Mouse (Mus musculus) forebrain, postnatal 0 days (tissue): ENCODE measurements around the gene Lypla2. TPM values are rescaled to one million over a fixed set of nuclear protein-coding genes. Genes with fewer than 3 reads are reported as not detected.

Experiments
- ATAC-seq: fragments of 200-750 bp; cut with Nextera tagmentation; 2 replicates; pipeline ENCODE4 v1.8.0; 2017; ENCODE audit warnings: mild to moderate bottlenecking, moderate library complexity
- DNase-seq: peaks from one replicate; pipeline ENCODE4 v3.0.0-alpha.2; 2015
- H3K27ac ChIP-seq: fragments of 300-500 bp; sonication (generic); 2 replicates; pipeline ENCODE4 v1.5.1; 2014; ENCODE audit warnings: low read depth, mild to moderate bottlenecking, antibody characterized with exemption, low read length, moderate library complexity, mixed read lengths
- H3K27me3 ChIP-seq: fragments of 300-500 bp; sonication (generic); 2 replicates; pipeline ENCODE4 v1.6.1; 2014; ENCODE audit warnings: mild to moderate bottlenecking, low read length, mixed read lengths; ENCODE audit not compliant: insufficient read depth
- H3K36me3 ChIP-seq: fragments of 300-500 bp; sonication (generic); 2 replicates; pipeline ENCODE4 v1.6.1; 2014; ENCODE audit warnings: mild to moderate bottlenecking, moderate library complexity; ENCODE audit not compliant: insufficient read depth
- H3K4me1 ChIP-seq: fragments of 300-500 bp; sonication (generic); 2 replicates; pipeline ENCODE4 v1.6.1; 2014; ENCODE audit warnings: antibody characterized with exemption; ENCODE audit not compliant: insufficient read depth
- H3K4me2 ChIP-seq: fragments of 300-500 bp; sonication (generic); 2 replicates; pipeline ENCODE4 v1.6.1; 2014; ENCODE audit warnings: low read depth, mild to moderate bottlenecking, moderate library complexity
- H3K4me3 ChIP-seq: fragments of 300-500 bp; sonication (generic); 2 replicates; pipeline ENCODE4 v1.5.1; 2014; ENCODE audit warnings: low read depth, low read length, mixed read lengths
- H3K9ac ChIP-seq: fragments of 300-500 bp; sonication (generic); 2 replicates; pipeline ENCODE4 v1.6.1; 2014; ENCODE audit warnings: mild to moderate bottlenecking
- H3K9me3 ChIP-seq: fragments of 300-500 bp; sonication (generic); 2 replicates; pipeline ENCODE4 v1.6.1; 2016; ENCODE audit warnings: low read length
- CTCF ChIP-seq: sonication (generic); IDR thresholded peaks from 2 replicates; pipeline ENCODE4 v1.5.1; 2016; ENCODE audit warnings: antibody characterized with exemption, control low read depth, low read depth
- WGBS: fragments of 180-500 bp; shearing (Covaris S2); extraction: QIAGEN DNeasy Blood & Tissue Kit; methylation state at CpG from one replicate; pipeline ENCODE4 v1.1.7; 2014; 5-methylcytosine and 5-hydroxymethylcytosine counted together
- polyA plus RNA-seq: library from polyadenylated mRNA; unstranded; fragments of >200 nt; fragmentation: Nextera tagmentation; extraction: Ambion mirVana; gene quantifications from 2 replicates; pipeline ENCODE4 v1.2.1, GENCODE M21; 2015
- total RNA-seq: library from RNA; depleted of rRNA; stranded (reverse); fragments of >200 nt; gene quantifications from 2 replicates; pipeline ENCODE4 v1.2.3, GENCODE M21; 2014

Gene Lypla2
- total and polyA plus RNA-seq, 2 experiments from 2014 or later = 136 to 201 TPM

DNA sequence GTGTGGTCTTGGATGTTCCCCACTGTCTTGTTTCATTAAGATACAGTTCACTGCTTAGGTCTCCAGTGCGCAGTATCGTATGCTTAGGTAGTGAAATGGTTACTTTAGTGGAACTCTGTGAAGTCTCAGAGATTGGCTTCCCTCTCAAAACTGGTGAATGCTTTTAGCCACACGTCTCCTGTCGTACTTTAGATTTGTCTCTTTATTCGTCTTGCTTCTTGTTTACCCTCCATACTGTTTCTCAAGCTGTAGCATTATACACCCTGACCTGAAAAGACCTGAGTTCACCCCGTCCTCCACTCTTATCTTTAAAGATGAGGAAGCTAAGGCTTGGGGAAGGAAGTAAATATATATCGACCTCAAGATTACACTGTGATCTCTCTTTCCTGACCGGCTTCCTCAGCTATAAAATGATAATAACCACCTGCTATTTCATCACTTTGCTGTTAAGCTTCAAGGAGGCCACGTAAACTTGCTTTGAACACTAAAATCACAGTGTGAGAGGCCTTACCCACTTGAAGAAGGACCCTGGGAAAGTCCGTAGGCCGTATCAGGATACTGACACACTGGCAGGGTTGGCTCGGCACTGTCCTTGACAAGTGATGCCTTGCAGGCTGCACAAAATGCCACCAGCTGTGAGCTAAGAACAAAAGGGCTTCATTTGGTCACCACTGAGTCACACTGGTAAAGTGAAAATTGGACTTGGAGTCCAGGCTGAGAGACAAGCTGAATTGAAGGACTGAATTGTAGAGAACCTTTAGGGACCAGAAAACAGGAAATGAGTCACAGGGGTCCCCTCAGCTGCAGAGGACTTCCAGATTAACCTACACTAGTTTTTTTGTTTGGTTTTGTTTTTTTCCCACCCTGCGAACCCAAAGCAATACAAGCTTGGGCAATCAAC lies 735 bp upstream of the Lypla2 start:
- H3K9me3 ChIP-seq = no peaks in the 10 kb centered on the region
- no peaks in the 10 kb centered on the region for H3K27me3 ChIP-seq
- peak overlapping the region; percentile 88 for H3K4me3 ChIP-seq
- ATAC-seq (peak; percentile 11; the same call in 1 of the 2 replicates), DNase-seq (no peak)
- H3K4me1 ChIP-seq = peaks cover 9% of the 10 kb centered on the region; the same call in 1 of the 2 replicates
- H3K9ac ChIP-seq = peak overlapping the region; percentile 94
- peaks cover 50% of the 10 kb centered on the region for H3K36me3 ChIP-seq
- peak overlapping the region; percentile 90 for H3K4me2 ChIP-seq
- TF ChIP-seq CTCF = no peak
- H3K27ac ChIP-seq = peak overlapping the region; percentile 57; the same call in 1 of the 2 replicates
- WGBS = 74% methylated on average over 13 of the region's 13 CpGs

DNA sequence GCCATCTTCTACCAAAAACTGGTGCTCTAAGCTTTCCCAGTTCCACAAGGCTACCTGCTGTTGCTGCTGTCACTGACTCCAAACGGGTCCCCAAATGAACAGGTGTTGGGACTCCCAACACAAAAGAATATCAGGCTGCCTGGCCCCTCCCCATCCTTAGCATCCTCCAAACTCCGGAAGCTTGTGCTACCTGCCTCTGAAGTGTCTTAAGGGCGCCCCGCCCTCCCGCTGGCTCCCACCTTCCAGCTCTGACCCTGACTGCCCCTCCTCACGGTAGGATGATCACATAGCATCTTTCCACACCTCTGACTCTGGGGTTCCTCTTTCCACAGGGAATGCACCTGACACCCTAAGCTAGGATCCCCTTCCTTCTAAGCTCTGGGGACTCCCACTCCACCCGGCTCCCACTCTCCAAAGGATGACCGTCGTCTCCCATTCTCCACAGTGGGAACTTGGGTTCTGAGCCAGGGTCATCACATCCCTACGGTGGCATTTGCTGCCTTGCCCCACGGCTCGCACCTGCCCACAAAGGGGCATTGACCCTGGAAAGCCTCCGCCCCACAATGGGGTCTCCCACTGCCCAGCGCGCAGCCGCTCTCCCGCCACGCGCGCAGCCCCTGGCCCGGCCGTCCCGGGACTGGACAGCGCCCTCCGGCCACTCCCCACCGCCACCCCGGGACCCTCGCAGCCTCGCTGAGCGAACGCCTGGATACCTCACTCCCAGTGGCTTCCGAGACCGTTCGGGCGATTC lies 446 bp downstream of the Lypla2 start:
- H3K4me3 ChIP-seq = peak overlapping the region; percentile 88

DNA sequence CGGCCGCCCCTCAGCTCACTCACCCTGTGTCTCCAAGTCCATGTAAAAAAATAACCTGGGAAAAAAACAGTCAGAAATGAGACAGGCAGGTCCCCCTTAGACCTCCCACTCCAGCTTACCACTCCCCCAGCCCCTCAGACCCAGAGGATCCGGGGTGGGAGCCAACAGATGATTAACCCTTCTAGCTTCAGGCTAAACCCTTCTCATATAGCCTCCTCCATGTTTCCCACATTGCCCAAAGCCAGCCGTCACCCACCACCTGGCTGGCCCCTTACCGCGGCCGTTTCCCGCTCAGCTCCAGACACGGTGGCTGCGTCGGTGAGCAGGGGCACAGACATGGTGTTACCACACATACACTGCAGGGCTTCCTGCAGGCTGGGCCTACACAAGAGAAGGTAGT lies 1.8 kb downstream of the Lypla2 start:
- Histone ChIP-seq H3K4me3 (no peak overlapping the region), H3K4me1 (peaks cover 9% of the 10 kb centered on the region; the same call in 1 of the 2 replicates), H3K9ac (no peak overlapping the region), H3K9me3 (no peaks in the 10 kb centered on the region), H3K36me3 (peaks cover 57% of the 10 kb centered on the region), H3K27ac (no peak overlapping the region), H3K4me2 (no peak overlapping the region), H3K27me3 (no peaks in the 10 kb centered on the region)
- ATAC-seq (no peak), DNase-seq (no peak)
- 84% methylated on average over 11 of the region's 11 CpGs for WGBS
- TF ChIP-seq CTCF = no peak

More for the DNA sequence above, 446 bp downstream of the Lypla2 start:
- H3K27ac ChIP-seq = peak overlapping the region; percentile 74
- no peak for TF ChIP-seq CTCF
- peaks cover 58% of the 10 kb centered on the region for H3K36me3 ChIP-seq
- no peaks in the 10 kb centered on the region for H3K27me3 ChIP-seq
- no peaks in the 10 kb centered on the region for H3K9me3 ChIP-seq
- under 1% methylated on average over 34 of the region's 35 CpGs for WGBS
- peak overlapping the region; percentile 90 for H3K4me2 ChIP-seq
- H3K9ac ChIP-seq = peak overlapping the region; percentile 94
- peak; percentile 40 for ATAC-seq
- H3K4me1 ChIP-seq = peaks cover 9% of the 10 kb centered on the region; the same call in 1 of the 2 replicates
- DNase-seq = no peak

DNA sequence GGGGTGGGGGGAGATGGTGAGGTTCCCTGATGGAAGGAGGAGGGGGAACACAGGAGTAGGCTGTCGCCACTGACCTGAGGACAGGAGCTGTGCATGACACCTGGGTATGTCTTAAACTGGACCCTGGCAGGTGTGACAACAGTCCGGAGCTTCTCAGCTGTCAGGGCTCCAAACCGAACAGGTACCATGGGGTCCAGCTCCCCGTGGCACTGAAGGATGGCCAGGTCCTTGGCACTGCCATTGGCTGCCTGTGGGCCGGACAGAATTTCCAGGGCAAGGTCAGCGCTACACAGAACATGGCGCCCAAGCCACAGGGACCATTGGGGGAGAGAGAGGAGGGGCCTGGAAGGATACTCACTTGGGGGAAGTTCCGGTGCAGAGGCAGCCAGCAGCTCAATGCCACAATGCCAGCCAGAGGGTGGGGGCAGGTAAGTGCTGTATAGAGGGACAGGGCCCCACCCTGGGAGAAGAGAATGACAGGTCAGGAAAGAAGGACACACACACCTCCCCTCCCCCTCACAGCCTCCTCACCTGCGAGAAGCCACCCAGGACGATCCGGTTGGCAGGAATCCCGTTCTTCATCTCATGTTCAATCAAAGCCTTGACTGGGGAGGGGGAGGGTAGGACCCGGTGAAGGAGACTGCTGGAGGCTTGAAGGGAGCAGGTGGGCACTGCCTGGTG lies 3.2 kb downstream of the Lypla2 start:
- H3K4me1 ChIP-seq = peaks cover 15% of the 10 kb centered on the region; the same call in 1 of the 2 replicates
- no peak overlapping the region for H3K4me2 ChIP-seq
- WGBS = 85% methylated on average over 13 of the region's 13 CpGs
- H3K9me3 ChIP-seq = no peaks in the 10 kb centered on the region
- no peak overlapping the region for H3K9ac ChIP-seq
- no peak overlapping the region for H3K4me3 ChIP-seq
- TF ChIP-seq CTCF = no peak
- H3K27me3 ChIP-seq = no peaks in the 10 kb centered on the region
- peaks cover 47% of the 10 kb centered on the region for H3K36me3 ChIP-seq
- H3K27ac ChIP-seq = no peak overlapping the region
- DNase-seq = no peak
- no peak for ATAC-seq

DNA sequence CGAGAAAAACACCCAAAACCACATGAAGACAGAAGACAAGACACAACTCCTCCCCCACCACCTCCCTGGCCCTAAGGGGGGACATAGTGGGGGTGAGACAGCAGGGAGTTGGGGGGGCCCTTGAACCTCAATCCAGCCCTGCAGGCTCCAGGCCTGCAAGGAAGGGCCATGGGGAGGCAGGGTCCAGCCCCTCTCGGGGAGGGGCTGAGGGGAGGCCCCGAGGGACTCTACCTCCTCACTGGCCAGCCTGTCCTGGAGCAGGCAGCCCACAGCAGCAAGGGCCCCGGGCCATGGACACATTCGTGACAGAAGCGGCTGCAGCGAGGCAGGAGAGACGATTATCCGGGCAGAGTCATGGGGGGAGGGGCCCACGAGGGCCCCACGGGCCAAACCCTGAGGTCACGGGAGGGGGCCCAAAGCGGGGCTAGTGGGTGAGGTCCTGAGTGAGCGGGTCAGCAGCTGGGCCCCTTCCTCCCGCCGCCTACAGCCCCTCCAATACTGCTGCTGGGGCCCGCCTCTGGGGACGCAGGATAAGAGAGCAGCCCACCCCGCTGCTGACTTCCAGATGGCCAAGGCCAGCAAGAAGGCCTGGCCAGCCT lies 4.1 kb downstream of the Lypla2 start:
- Histone ChIP-seq H3K9me3 (no peaks in the 10 kb centered on the region), H3K4me3 (no peak overlapping the region), H3K27ac (no peak overlapping the region), H3K4me2 (no peak overlapping the region), H3K9ac (no peak overlapping the region), H3K4me1 (peaks cover 15% of the 10 kb centered on the region; the same call in 1 of the 2 replicates), H3K36me3 (peaks cover 47% of the 10 kb centered on the region), H3K27me3 (no peaks in the 10 kb centered on the region)
- no peak for TF ChIP-seq CTCF
- DNase-seq = no peak
- 81% methylated on average over 19 of the region's 19 CpGs for WGBS
- no peak for ATAC-seq

- H3K9ac ChIP-seq = no peak overlapping the region
- WGBS = 90% methylated on average over 18 of the region's 18 CpGs
- DNase-seq (no peak), ATAC-seq (no peak)
- peaks cover 48% of the 10 kb centered on the region for H3K36me3 ChIP-seq
- H3K4me3 ChIP-seq = no peak overlapping the region
- no peaks in the 10 kb centered on the region for H3K9me3 ChIP-seq
- peaks cover 15% of the 10 kb centered on the region; the same call in 1 of the 2 replicates for H3K4me1 ChIP-seq
- no peak for TF ChIP-seq CTCF
- no peaks in the 10 kb centered on the region for H3K27me3 ChIP-seq
- no peak overlapping the region for H3K4me2 ChIP-seq
- H3K27ac ChIP-seq = no peak overlapping the region
Observed at GRCm38 (mm10) chr4:135967086-135967760, 5.2 kb downstream of the Lypla2 start.
